Mouse (Mus musculus): ENCODE data around the gene Anxa9. TPM values are rescaled to one million over a fixed set of nuclear protein-coding genes. Genes with fewer than 3 reads are reported as not detected.

Anxa9 gene
- total RNA-seq, 2 experiments from 2014 or later: 1.1 to 3.3 TPM

DNA sequence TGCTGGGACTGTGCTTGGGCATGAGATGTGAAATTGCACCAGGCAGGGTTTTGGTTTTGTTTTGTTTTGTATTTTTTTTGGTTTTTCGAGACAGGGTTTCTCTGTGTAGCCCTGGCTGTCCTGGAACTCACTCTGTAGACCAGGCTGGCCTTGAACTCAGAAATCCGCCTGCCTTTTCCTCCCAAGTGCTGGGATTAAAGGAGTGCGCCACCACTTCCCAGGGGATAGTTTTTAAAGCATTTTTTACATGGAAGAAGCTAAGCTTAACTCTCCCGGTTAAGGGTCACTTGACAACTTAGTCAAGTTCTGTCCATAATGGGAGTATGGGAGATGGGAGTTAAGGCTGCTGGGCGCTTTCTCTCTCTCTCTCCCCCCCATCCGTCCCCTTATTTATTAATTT, 7.1 kb upstream of the Anxa9 start:
- DNase-seq: no peak

DNA sequence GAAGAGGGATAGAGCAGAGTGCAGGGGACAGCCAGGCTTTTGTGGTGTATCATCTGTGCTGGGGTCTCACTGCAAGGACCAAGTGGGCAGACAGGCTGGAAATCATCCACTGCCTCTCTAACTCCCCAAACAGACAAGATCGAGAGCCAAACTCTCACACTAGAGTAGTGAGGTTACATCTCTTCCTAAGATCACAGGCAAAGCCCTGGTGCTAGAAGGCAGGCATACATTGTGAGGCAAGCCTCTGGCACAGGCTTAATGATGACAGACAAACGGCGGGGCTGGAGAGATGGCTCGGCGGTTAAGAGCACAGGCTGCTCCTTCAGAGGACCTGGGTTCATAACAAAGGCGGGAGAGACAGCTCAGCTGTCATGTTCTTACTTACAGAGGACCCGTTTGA, 6.5 kb upstream of the Anxa9 start:
- no peak for DNase-seq

DNA sequence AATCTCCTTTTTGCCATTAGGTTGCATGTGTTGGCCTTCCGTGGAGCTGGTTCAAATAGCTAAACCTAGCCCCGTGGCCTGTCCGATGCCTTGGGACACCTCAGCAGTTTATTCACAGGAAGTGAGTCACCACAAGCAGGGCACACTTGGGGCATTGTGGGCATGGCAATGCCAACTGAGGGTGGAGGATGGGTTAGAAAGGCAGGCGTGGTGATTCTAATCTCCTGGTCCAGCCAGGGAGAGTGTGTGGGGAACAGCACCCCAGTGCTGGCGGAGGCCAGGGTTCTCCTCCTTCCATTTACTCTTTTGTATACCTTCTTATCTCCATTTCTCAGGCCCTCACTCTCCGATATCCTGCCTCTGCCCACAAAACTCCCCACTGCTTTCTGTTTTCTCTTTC, 5.6 kb upstream of the Anxa9 start:
- peak; percentile 77 to 83 for DNase-seq

DNA sequence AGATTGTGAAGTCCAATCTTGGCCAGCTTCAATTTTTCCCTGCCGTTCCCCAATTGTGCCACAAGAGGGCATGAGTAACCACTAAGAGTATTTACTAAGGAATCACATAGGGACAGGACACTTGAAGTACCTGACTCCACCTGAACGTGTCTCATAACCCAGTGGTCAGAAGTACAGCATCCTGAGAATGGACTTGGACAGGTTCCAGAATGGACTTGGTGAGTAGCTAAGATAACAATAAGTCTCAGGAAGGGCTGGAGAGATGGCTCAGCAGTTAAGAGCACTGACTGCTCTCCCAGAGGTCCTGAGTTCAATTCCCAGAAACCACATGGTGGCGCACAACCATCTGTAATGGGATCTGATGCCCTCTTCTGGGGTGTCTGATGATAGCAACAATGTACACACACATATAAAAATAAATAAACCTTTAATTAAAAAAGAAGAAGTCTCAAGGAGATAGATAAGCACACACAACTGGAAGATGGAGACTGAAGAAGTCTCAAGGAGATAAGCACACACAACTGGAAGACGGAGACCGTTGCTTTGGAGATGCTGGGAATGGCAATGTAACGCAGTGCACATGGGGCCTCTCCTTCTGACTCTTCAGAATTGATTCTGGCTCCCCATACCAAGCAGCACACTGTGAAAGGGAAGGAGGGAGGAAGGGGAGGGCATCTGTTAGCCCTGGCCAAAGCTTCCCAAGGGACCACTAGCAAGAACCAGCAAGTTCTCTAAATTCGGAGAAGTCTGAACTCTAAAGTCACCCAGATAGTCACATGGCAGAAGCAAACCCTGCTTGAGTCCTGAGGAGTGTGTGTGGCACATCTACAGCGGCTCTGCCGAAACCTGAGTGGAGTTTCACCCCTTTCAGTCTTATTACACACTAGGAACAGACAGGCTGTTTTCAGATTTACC, 4.2 kb upstream of the Anxa9 start:
- DNase-seq: peak; percentile 68 to 71

DNA sequence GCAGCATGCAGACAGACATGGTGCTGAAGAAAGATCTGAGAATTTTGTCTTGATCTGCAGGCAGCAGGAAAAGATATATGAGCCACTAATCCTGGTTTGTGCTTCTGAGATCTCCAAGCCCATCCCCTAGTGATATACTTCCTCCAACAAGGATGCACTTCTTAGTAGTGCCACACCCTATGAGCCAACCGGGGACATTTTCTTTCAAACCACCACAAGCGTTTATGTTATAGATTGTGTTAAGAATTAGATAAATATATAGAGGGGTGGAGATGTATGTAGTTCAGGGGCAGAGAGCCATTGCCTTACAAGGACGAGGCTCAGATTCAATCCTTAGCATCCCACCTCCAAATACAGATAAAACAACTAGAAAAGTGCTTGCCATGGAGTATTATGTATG, 3.5 kb upstream of the Anxa9 start:
- DNase-seq: no peak

DNA sequence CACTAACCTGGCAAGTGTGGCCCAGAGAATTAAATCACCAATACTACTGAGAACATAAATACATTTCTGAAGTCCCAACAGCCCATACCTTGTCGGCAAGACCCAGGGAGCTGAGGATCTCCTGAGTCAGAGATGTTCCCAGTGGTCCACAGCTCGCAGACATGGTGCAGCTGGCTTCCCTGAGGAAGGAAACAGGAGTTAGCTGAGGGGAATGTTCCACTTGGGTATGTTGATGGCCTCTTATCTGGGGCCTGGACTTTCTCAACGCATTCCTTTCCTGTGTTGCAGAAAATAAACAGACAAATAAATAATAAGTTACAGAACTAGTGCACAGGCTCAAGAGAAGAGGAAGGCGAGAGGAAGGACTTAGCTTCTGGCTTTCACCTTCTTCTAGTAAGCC, 732 bp downstream of the Anxa9 start:
- DNase-seq: no peak

DNA sequence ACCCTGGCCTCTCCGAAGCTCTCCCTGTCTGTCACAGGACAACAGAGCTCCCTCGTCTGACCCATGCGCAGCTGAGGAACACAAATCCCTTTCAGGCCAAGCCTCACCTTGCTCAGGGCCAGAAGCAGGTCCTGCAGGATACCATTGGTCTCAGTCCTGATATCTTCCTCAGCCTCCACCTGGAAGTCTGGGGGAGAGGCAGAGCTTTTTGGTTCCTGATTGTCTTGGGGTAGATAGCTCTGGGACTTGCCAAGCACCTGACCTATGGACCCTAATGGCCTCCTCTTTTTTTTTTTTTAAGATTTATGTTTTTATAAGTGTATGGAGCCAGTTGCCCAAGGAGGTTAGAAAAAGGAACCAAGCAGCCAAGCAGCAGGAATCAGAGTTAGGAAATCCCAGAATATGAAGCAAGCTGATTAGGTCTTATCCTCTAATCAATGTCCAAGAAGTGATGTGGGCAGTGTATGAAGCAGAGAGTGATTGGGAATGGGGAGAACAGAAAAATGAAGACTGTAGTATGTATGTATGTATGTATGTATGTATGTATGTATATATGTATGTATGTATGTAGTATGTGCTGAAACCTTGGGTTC, 5.7 kb downstream of the Anxa9 start:
- DNase-seq: no peak

DNA sequence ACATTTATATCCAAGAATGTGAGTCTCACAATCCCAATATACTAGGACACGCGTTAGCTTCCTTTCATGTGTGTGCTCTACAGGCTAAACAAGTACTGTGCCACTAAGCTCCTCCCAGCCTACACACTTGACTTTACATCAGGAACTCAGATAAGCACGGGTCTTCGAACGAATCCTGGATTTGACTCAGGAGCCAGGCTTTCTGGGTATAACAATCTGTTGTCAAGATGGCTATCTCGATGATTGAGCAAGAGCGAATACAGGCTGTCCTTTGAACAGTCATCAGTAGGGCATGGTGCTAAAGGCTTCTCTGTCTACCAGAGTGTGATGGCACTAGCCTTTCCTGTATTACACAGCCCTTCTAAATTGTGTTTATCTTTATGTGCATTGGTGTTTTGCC, 9.0 kb downstream of the Anxa9 start:
- DNase-seq: no peak

DNA sequence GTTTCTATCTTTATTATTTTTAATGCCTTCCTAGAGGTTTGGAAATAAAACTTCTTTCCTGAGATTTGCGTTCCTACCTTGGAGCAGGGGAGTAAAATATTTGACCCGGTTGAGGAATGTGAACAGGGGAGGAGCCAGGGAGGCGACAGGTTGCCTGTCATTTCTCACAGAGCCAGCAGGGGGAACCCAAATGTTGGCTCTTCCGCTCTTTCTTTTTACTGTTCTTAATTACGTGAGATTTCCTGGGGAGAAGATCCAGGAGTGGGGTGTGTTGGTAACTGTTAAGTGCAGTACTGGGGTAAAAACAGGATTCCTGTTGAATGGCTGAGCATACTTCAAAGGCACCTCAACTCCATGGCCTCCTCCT, 10.9 kb downstream of the Anxa9 start:
- DNase-seq: peak in 1 of 2 experiments; percentile 62

DNA sequence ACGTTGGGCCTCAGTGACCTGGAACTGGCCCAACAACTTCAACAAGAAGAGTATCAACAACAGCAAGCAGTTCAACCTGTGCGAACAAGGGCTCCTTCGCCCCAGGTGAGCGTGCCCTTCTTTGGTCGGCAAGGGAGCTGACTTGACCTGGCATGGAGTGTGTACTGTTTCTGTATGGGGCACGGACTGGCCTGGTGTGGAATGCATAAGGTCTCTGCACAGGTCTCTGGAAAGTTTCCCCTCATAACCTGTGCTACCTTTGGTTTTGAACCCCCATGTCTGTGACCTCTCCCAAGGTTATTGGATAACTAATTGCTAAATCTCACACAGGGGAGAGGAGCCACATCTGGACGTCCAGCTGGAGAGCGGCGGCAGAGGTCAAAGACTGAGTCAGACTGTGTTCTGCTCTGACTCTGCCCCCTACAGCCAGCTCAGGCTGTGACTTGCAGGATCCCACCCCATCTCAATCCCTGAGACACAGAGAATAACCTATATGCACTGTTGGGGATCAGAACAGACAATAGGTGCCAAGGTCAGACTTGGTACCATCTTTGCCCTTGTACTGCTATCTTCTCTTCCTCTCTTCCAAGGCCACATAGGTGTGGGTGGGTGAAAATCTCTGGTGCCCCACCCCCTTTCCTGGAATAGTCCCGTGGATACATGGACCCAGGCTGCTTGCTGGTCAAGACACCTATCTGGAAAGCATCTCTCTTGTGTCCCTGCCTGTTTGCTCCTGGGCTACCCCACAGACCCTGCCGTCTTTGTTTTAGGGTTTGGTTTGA, 11.5 kb downstream of the Anxa9 start:
- peak; percentile 61 to 66 for DNase-seq

DNA sequence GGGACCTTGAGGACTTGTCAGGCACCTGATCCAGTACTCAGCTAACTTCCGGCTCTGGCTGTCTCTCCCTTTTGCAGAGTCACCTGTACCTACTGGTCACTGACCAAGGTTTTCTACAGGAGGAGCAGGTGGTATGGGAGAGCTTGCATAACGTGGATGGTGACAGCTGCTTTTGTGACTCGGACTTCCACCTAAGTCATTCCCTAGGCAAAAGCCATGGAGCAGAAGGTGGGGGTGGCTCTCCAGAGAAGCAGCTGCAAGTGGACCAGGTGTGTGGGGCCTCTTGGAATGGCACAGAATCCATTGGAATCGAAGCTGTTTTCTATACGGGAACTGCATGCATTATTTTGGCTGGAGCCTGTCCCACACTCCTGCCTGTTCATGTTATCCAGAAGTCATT, 12.3 kb downstream of the Anxa9 start:
- DNase-seq: no peak

DNA sequence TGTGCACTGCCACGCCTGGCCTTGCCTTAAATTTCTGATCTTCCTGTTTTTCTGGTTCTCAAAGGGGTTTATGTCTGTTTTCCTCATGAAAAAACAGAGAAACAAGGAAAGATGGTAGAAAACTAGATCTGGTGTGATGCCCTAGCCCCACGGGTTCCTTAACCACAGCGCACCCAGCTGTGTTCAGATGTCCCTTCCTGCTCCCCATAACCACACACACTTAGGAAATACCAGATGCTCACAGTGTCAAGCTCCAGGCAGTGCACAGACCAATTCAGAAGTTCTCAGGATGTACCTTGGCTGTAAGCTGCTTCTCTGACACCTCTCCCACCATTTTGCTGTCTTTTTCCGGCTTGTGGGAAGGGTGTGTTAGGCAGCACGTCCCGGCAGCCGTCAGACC, 12.7 kb downstream of the Anxa9 start:
- DNase-seq: no peak

DNA sequence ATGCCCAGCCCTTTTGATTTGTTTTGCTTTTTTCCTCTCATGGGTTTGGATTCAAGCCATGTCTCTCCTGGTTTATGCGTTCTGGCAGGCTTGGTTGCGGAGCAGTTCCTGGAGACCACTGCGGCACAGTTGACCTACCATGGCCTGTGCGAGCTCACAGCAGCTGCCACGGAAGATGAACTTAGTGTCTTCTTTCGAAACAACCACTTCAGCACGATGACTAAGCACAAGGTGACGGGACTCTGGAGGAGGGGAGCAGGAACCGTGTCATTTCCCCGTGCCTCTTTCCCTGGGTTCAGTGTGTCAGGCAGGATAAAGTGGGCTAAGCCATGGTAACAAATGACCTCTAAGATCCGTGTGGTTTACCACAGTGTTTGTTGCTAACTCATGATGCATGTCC, 13.4 kb downstream of the Anxa9 start:
- DNase-seq: peak; percentile 55 to 67

DNA sequence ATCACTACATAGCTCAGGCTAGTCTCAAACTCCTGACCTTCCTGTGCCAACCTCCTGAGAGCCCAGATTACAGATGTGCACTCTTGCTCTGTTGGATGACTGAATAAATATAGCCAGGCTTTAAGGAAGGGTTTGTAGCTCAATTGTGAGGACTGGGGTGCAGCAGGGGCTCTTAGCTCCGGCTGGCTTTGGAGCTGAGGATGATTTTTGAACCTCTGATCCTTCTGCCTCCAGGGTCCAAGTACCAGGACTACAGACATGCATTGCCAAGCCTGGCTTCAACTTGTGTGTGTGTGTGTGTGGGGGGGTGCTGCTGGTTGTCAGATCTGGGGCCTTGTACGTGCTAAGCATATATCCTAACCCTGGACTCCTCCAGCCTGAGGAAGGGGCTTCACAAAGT, 14.1 kb downstream of the Anxa9 start:
- DNase-seq: no peak

DNA sequence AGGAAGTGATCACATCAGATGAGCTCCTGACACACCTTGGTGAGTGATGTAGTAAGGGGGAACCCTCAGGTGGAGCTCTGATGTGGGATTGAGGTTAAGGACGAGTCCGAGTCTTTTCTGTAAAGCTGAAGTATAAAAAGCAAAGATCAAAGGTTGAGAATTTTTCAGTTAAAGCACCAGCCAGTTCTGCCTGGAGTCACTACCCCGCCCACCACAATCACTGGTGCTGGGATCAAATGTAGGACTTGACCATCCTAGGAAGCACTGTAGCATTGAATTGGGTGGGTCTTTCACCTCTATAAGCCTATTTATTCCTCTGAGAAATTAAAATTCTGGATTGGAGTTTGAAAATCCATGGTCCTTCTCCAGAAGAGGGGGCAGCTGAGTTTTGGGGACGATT, 15.9 kb downstream of the Anxa9 start:
- DNase-seq: no peak

DNA sequence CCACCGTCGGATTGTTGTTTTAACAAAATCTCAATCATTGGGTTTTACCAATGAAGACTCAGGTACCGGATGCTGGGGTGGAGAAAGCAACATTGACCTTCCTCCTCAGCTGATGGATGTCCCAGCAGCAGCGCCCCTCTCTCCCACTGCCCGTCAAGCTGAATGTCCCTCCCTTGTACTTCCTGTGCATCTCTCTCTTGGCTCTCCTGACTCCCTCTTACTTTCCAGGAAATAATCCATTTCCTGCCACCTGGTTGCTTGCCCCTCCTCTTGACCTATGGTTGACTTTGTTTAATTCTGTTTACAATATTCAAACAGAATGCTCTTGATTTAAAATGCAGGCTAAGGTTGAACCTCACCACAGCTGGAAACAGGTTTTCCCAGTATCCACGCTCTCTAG, 16.8 kb downstream of the Anxa9 start:
- no peak for DNase-seq

DNA sequence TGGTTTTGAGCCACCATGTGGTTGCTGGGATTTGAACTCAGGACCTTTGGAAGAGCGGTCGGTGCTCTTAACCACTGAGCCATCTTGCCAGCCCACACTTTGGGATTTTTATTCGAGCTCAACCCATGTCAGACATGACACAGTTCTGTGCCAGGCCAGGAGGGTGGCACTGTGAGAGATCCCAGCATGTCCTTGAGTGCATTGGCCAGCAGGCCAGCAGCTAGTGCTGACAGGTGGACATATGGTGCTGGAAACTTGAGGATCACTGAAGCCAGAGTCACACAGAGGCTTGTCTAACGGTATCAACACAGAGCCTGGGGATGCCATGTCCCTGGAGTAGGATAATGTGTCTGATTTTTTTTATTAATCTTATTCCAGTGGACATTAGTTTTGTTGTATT, 17.6 kb downstream of the Anxa9 start:
- DNase-seq: no peak

DNA sequence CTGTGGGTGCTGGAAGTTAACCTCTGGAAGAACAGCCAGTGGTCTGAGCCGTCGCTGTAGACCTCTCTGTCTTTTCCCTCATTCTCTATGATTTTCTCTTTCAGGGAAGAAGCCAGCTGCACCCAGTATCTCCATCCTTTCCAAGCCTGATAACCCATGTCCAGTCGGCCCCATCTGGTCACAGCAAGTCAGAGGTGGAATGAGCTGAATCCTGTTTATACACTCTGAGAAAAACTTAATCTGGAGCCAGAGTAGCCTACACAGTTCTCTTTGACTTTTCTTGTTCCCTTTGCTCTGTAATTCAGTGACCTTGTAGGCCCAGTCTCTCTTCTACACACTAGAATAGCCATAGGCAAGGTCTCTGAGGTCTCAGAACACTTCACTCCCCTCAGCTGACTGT, 19.4 kb downstream of the Anxa9 start:
- DNase-seq: no peak

DNA sequence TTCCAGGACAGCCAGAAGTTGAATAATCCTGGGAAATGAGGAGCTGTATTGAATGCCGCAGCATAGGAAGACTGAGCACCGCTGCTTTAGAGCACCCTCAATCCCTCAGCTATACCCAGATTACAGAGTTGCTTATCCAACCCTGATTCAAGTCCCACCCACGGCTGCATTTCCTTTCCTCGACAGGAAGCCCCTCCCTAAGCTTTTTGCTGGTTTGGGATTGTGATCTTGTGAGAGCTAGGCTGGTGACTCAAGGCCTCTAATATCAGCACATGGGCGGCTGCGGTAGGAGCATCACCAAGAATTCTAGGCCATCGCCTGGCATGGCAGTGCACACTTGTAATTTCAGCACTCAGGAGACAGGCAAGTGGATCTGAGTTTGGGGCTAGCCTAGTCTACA, 20.5 kb downstream of the Anxa9 start:
- DNase-seq: peak; percentile 48 to 51

DNA sequence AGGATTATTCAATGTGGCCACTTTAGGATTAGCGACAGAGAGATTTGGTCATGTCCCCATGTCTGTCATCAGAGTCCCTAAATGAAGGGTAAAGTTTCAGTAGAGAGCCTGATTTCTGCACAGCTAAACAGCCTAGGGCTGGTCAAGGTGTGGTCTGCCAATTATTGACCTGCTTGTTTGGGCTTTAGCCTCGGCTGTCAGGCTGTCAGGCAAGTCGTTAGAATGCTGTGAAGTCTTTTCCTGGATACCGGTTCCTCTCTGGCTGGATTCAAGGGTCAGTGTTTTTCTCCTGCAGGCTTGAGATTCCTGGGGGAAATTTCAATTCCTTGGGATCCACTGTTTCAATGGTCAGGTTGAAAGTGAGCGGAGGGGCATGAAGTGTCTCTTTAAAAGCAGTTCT, 21.0 kb downstream of the Anxa9 start:
- no peak for DNase-seq

DNA sequence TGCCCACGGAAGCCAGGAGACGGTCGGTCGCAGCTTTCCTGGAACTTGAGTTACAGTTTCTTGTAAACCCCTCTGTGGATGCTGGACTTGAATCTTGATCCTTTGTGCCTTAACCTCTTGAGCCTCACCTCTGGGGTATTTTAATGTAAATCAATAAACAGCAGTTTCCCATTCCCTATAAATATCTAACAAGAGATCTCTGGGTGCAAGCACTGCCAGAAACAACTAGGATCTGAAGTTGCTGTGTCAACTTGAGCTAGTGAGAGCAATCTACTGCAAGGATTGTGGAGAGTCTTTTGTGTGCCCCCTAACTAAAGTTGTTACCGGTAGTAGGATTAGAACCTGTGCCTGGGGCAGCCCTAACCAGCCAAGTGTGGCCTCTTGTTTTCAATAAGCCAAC, 21.6 kb downstream of the Anxa9 start:
- DNase-seq: no peak

DNA sequence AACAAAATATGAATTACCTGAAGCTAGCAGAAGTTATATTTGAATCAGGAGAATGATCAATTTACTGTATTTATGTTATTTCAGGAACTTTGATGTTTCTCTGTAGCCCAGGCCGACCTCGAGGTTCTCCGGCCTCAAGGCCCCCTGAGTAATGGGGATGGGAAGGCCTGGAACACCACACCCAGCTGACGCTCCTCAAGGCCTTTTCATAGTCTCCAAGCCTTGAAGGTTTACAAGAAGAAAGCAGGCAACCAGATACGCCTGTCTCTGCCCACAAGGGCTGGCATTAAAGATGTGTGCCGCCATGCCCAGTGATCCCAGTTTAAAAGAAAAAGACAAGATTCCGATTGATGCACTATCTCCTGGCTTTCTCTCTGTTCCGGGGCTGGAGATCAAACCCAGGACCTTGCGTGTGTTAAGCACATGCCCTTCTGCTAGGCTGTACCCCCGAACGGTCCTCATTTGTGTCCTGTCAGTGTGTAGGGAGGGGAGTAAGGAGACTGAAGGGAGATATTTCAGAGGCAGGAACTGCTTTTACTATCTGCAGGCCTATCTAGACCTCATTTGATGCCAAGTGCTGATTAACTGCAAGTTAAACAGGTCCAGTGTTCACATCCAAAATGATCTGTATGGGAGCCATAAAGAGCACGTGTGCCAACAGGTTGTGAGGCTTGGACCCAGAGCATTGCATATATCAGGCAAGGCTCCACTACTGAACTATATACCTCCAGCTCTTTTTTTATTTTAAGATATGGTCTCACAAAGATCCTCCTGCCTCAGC, 22.3 kb downstream of the Anxa9 start:
- peak; percentile 68 to 73 for DNase-seq
